Mouse (Mus musculus): ENCODE measurements around the gene Fam213a.

Fam213a gene

GRCm38 (mm10) chr14:40962365-40963290, 51.0 kb downstream of the Fam213a start:
- peak in 1 of 2 experiments; percentile 50 for DNase-seq (ENCODE audit: low spot score in 2 of 2)

- no peak for DNase-seq (ENCODE audit: low spot score in 2 of 2)
Observed at GRCm38 (mm10) chr14:40960237-40960636, 53.4 kb downstream of the Fam213a start.

GRCm38 (mm10) chr14:40959586-40959985, 54.0 kb downstream of the Fam213a start:
- DNase-seq (ENCODE audit: low spot score in 2 of 2): no peak

DNA sequence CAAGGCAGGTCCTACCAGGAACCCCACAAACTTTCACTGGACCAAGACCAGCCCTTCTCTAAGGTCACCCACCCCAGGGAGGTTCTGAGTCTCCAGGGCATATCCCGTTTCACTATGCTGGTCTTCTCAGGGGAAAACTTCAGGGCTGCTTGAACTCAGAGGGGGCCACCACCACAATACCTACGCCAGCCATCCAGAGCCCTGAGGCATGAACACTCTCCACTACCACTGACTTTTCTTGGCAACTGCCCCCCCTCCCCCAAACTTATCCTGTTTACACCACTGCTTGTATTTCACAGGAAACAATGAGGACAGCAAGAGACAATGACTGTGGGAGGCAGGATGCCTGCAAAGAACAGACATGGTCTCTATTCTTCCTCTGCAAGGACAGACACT, 54.6 kb downstream of the Fam213a start:
- no peak for DNase-seq (ENCODE audit: low spot score in 2 of 2)

DNA sequence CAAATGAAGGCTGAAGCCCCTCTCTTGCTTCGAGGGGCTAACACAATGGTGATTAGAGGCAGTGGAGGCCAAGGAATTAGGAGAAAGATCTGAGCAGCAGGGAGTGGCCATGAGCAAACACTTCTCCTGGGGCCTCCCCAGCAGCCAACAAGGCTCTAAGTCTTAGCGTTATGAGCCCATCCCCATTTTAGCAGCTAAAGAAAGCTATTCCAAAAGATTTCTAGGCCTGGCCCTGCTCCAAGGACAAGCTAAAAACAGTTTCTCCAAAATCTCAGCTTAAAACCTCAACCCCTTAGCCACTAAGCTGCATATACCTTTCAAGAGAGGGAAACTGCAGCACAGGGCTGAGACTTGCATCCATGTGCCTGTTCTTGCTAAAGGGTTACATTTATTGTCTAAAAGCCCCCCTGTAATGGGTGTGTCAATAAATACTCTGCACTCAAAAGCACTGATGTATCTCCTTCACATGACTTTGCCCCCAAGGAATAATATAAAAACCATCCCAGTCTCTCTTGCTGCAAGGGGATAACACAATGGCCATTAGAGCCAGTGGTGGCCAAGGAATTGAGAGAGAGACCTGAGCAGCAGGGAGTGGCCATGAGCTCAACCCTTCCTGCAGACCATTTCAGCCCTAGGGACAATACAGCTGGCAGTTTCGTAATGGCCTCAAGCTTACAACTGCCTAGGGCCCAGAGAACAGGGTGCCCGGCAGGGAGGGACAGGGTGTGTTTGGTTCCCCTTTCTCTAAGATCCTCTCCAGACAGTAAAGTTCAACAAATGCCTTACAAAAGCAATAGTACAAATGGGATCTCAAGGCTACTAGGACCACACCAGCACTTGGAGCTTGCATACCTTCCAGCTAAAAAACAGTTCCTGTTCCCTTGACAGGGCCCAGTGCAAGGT, 55.3 kb downstream of the Fam213a start:
- peak; percentile 71 to 77 for DNase-seq (ENCODE audit: low spot score in 2 of 2)

GRCm38 (mm10) chr14:40957607-40958006, 56.0 kb downstream of the Fam213a start:
- no peak for DNase-seq (ENCODE audit: low spot score in 2 of 2)

GRCm38 (mm10) chr14:40956252-40957146, 57.1 kb downstream of the Fam213a start:
- peak; percentile 56 to 77 for DNase-seq (ENCODE audit: low spot score in 2 of 2)

DNA sequence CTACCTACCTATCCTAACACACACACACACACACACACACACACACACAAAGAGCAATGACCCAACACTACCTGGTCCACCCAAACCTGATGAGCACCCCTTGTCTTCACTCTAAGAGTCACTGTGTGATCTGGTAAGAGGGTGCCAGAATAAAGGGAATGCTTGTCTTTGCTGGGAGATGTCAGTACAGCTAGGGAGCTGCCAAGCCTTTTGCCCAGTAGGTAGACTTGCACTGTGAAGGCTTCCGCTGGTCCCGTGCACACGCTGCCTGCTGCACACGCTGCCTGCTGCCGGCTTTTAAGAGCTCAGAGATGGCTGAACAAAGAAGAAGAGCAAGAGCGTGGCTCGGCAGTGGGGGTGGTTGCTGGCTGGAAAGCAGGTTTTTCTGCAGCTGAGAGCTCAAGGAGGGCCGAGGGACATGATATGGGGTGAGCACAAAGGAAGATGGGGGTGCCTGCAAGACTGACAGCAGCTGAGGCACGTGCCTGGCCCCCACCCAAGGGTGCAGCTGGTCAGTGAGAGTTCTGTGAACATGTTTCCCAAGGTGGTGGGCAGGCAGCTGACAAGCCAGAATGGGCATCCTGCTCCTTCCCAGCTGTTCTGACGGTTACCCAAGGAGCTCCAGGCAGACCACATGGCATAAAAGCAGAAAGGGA, 57.9 kb downstream of the Fam213a start:
- DNase-seq (ENCODE audit: low spot score in 2 of 2): peak; percentile 77 to 87

- DNase-seq (ENCODE audit: low spot score in 2 of 2): no peak
Observed at GRCm38 (mm10) chr14:40955146-40955545, 58.4 kb downstream of the Fam213a start.

- DNase-seq (ENCODE audit: low spot score in 2 of 2): no peak
Observed at GRCm38 (mm10) chr14:40953381-40953780, 60.2 kb downstream of the Fam213a start.

GRCm38 (mm10) chr14:40952715-40953114, 60.9 kb downstream of the Fam213a start:
- DNase-seq (ENCODE audit: low spot score in 2 of 2): no peak

DNA sequence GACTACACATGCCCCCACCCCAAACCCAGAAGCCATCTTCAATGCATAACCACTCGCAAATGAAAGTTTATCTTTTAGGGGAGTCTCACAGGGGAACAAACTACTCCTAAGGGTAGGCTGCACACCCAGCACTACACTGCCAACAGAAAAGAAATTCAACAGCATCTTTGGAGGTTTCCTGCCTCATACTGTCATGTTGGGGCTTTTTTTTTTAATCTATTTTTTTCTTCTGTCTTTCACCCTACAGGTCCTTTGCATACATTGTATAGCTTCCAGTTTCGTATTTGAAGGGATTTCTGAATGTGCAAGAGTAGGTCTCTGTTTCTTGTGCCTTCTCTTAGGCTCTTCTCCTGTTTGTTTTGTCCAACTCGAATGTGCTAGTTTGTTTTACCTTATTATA, 61.3 kb downstream of the Fam213a start:
- DNase-seq (ENCODE audit: low spot score in 2 of 2): no peak

DNA sequence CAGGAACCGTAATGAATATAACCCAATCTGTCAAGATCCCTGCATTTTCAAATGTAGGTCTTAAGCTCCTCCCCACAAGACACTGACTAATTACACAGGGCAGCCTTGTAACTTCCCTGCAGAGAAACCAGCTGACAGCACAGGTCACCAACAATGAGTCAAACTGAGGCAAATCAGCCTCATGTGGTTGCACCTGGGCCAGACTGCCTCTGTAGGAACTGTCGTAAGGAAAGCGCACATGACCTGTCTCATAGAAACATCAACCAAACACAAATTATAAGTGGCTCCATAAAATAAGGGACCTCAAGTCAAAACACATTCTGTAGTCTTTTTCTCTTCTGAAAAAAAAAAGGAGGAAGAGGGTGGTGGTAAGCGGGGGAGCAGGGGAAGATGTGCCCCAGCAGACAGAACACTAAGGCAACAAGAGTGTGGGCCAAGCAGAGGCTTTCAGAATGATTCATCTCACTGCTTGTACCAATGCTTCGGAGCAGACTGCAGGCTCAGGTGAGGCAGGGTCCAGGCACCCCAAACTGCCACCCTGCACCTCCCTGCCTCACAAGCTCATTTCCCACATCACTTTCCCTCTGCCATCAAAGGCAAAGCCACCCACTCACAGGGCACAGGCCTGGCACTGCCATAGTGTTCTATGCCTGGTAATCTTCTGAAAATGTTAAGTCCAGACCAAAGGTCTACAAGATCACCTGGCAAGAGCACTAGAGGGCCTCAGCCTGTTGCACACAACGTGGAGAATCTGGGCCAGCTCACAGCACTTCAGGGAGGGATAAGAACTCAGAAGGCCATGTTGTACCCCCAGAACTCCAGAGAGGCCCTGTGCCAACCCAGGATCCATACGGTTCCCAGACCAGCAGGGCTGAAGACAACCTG, 63.6 kb downstream of the Fam213a start:
- no peak for DNase-seq (ENCODE audit: low spot score in 2 of 2)

DNA sequence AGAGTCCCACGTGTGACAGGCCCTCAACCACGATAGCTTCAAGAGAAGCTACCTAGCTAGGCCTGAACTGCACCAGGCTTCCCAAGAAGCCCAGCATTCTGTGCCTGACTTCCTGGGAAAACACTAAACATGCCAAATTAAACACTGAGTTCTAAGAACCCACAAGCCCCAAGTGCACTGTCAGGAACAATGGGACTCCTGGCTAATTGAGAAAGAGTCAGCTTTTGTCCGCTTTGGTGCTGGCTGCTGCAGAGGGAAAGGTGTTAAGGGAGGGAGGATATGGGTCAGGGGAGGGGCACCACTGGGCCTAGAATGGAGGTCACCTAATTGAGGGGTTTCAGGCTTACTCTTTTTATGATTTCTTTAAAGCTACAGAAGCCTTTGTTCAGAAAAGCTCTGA, 64.5 kb downstream of the Fam213a start:
- DNase-seq (ENCODE audit: low spot score in 2 of 2): no peak

DNA sequence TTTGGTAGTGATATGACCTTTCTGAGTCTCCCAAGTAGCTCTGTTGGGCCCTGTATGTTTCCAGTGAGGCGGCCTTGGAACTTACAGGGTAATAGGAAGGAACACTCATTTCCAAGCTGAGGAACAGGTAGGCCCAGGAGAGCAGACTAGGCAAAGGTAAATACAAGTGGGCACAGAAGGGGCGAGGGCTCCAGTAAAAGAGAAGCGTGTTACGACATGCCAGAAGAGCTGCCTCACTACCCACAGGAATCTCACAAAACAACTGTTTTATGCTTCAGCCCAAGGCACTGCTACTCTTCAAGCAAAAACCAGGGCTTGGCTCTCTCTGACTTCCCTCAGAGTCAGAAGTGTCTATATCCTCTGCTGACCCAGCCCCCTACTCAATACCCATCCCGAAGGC, 65.1 kb downstream of the Fam213a start:
- no peak for DNase-seq (ENCODE audit: low spot score in 2 of 2)

GRCm38 (mm10) chr14:40947431-40948394, 65.9 kb downstream of the Fam213a start:
- no peak for DNase-seq (ENCODE audit: low spot score in 2 of 2)

GRCm38 (mm10) chr14:40943802-40944201, 69.8 kb downstream of the Fam213a start:
- no peak for DNase-seq (ENCODE audit: low spot score in 2 of 2)
